ENCODE assay signal across 11 mouse cellular contexts in genomic region chr11:115161578-115162204, GRCm38 (mm10). TPM values are rescaled to one million over a fixed set of nuclear protein-coding genes. Genes with fewer than 3 reads are reported as not detected.
DNase-seq lines count a peak whose midpoint lies in the region; ATAC-seq and TF ChIP-seq lines count a peak whose summit lies in the region.
"Had no signal": no experiment of that assay in that cellular context is flagged by ENCODE, and none has a peak within 500 bp of the region (broad histone marks: within the 10 kb centered on the region; RNA-seq: fewer than 3 reads in every experiment).

No protein-coding gene starts in this region.

- intact Hi-C loops in left cerebral cortex, postnatal 25 days (cut with DNase I) = loop anchor here (2.0 kb wide), 2 partner anchors 15 to 109 kb away; no protein-coding TSS in a partner anchor

- no peaks in the 10 kb centered on the region for H3K36me3 ChIP-seq in lung, embryonic 15.5 days
- no peaks in the 10 kb centered on the region for H3K36me3 ChIP-seq in liver, embryonic 11.5 days (ENCODE audit: control insufficient read depth, insufficient read depth, low read length)
- H3K36me3 ChIP-seq in thymus, adult 2 months (ENCODE audit: control insufficient read depth, insufficient read depth, low read length) = no peaks in the 10 kb centered on the region
- H3K36me3 ChIP-seq: hindbrain, embryonic 15.5 days had no signal

- no peaks in the 10 kb centered on the region for H3K9me3 ChIP-seq in lung, embryonic 15.5 days
- H3K9me3 ChIP-seq in liver, embryonic 11.5 days (ENCODE audit: control insufficient read depth, low read length) = no peaks in the 10 kb centered on the region

- 0 out of 2 replicates have a peak overlapping the region, but pooled peaks have one; percentile 25 for H3K9ac ChIP-seq in lung, embryonic 15.5 days
- no peak overlapping the region for H3K9ac ChIP-seq in liver, embryonic 11.5 days (ENCODE audit: low read depth, low read length)
- H3K9ac ChIP-seq: hindbrain, embryonic 15.5 days had no signal

- H3K4me3 ChIP-seq in lung, embryonic 15.5 days = no peak overlapping the region
- no peak overlapping the region for H3K4me3 ChIP-seq in liver, embryonic 11.5 days (ENCODE audit: low read depth, low read length)
- no peak overlapping the region; the same call in 1 of the 2 replicates for H3K4me3 ChIP-seq in thymus, adult 2 months (ENCODE audit: control insufficient read depth, insufficient read depth, low read length)

- no peak for ATAC-seq in lung, embryonic 15.5 days (ENCODE audit: borderline replicate concordance, extremely low read depth, low FRiP score, low TSS enrichment)
- ATAC-seq in liver, embryonic 11.5 days (replicated peaks; ENCODE audit: low FRiP score) = no peak
- ATAC-seq: forebrain, embryonic 14.5 days had no signal

- H3K4me2 ChIP-seq in lung, embryonic 15.5 days = peak overlapping the region; percentile 83
- H3K4me2 ChIP-seq in liver, embryonic 11.5 days = peak overlapping the region; percentile 93

- no peak for DNase-seq in lung, postnatal 4 days
- peak; percentile 47 for DNase-seq in T-cell, adult 2 months (ENCODE audit: low spot score)
- DNase-seq in liver, embryonic 11.5 days (ENCODE audit: low spot score) = no peak
- peak; percentile 56 for DNase-seq in thymus, adult 2 months
- DNase-seq in gastrocnemius, adult 8-10 months (ENCODE audit: low spot score in 2 of 2) = no peak
- no peak for DNase-seq in left cerebral cortex, postnatal 25 days (ENCODE audit: low spot score in 2 of 2)
- no peak for DNase-seq in left cerebral cortex, adult 8-10 months (ENCODE audit: low spot score in 2 of 2)

- H3K27me3 ChIP-seq in lung, embryonic 15.5 days = peaks cover 25% of the 10 kb centered on the region; the same call in 1 of the 2 replicates
- H3K27me3 ChIP-seq in liver, embryonic 11.5 days (replicated peaks; ENCODE audit: control insufficient read depth, insufficient read depth, low read length) = no peaks in the 10 kb centered on the region
- no peaks in the 10 kb centered on the region for H3K27me3 ChIP-seq in thymus, adult 2 months (ENCODE audit: control insufficient read depth, insufficient read depth, low read length)

- TF ChIP-seq CTCF in thymus, adult 2 months (IDR thresholded peaks at IDR 0.05; ENCODE audit: borderline replicate concordance, control insufficient read depth, extremely low read depth, insufficient read depth, low read length, poor library complexity) = no peak

- TF ChIP-seq POLR2A in thymus, adult 2 months (IDR thresholded peaks at IDR 0.05; ENCODE audit: control insufficient read depth, extremely low read depth, insufficient read depth, low read length, poor library complexity) = no peak; the same call in 1 of the 2 replicates

- H3K4me1 ChIP-seq in lung, embryonic 15.5 days = peaks cover 54% of the 10 kb centered on the region
- peaks cover 52% of the 10 kb centered on the region for H3K4me1 ChIP-seq in liver, embryonic 11.5 days (replicated peaks; ENCODE audit: control insufficient read depth, insufficient read depth, low read length)
- peaks cover 65% of the 10 kb centered on the region for H3K4me1 ChIP-seq in thymus, adult 2 months (replicated peaks; ENCODE audit: control insufficient read depth, insufficient read depth, low read length)

- WGBS in lung, embryonic 15.5 days = 50% methylated on average over 9 of the region's 9 CpGs
- 34% methylated on average over 9 of the region's 9 CpGs for WGBS in liver, embryonic 11.5 days
- 21% methylated on average over 9 of the region's 9 CpGs for WGBS in thymus, adult 2 months

- H3K27ac ChIP-seq in lung, embryonic 15.5 days = 0 out of 2 replicates have a peak overlapping the region, but pooled peaks have one; percentile 12
- H3K27ac ChIP-seq in liver, embryonic 11.5 days (ENCODE audit: low read depth, low read length) = peak overlapping the region; percentile 28
- H3K27ac ChIP-seq in thymus, adult 2 months (ENCODE audit: control insufficient read depth, insufficient read depth, low read length) = peak overlapping the region; percentile 94

RNA-seq across cellular contexts. Expression of gene Slc9a3r1, which starts 1.4 kb away (rescaled TPM):
- 55.0 and 58.2 TPM in 2 replicates for polyA plus RNA-seq in lung, embryonic 15.5 days (2015; fragmentation: Nextera tagmentation; extraction: Ambion mirVana)
- polyA plus RNA-seq in liver, embryonic 11.5 days (2014; fragmentation: Nextera tagmentation; extraction: Ambion mirVana) = 117 and 121 TPM in 2 replicates
- 202 and 207 TPM in 2 replicates for polyA plus RNA-seq in thymus, adult 2 months (2012; rRNA removed)
- total RNA-seq in gastrocnemius, adult 8-10 months (2022) = 1 to 10 TPM; 1.3 to 2.0 (median 1.5) TPM
- total RNA-seq in left cerebral cortex, postnatal 25 days (2021) = 10 to 100 TPM; 79.2 to 86.5 TPM
- 10 to 100 TPM; 63.4 to 73.8 (median 67.8) TPM for total RNA-seq in left cerebral cortex, adult 8-10 months (2022)

RNA-seq across cellular contexts. Expression of gene Tmem104, which starts 25.6 kb away (rescaled TPM):
- polyA plus RNA-seq in lung, embryonic 15.5 days (2015; fragmentation: Nextera tagmentation; extraction: Ambion mirVana) = 10.5 and 12.3 TPM in 2 replicates
- polyA plus RNA-seq in liver, embryonic 11.5 days (2014; fragmentation: Nextera tagmentation; extraction: Ambion mirVana) = 10.8 and 13.1 TPM in 2 replicates
- polyA plus RNA-seq in thymus, adult 2 months (2012; rRNA removed) = 24.1 and 26.8 TPM in 2 replicates
- total RNA-seq in gastrocnemius, adult 8-10 months (2022) = 1 to 10 TPM; 4.3 to 7.2 (median 6.3) TPM
- 10 to 100 TPM; 15.8 to 18.2 TPM for total RNA-seq in left cerebral cortex, postnatal 25 days (2021)
- total RNA-seq in left cerebral cortex, adult 8-10 months (2022) = 10 to 100 TPM; 14.0 to 24.5 (median 16.9) TPM

RNA-seq across cellular contexts. Expression of gene Nat9, which starts 26.0 kb away (rescaled TPM):
- 22.0 and 23.8 TPM in 2 replicates for polyA plus RNA-seq in lung, embryonic 15.5 days (2015; fragmentation: Nextera tagmentation; extraction: Ambion mirVana)
- polyA plus RNA-seq in liver, embryonic 11.5 days (2014; fragmentation: Nextera tagmentation; extraction: Ambion mirVana) = 17.0 and 20.1 TPM in 2 replicates
- polyA plus RNA-seq in thymus, adult 2 months (2012; rRNA removed) = 9.8 and 11.8 TPM in 2 replicates
- 10 to 100 TPM; 13.3 to 16.6 (median 15.8) TPM for total RNA-seq in gastrocnemius, adult 8-10 months (2022)
- 10 to 100 TPM; 20.1 to 22.3 TPM for total RNA-seq in left cerebral cortex, postnatal 25 days (2021)
- 10 to 100 TPM; 27.0 to 33.4 (median 29.6) TPM for total RNA-seq in left cerebral cortex, adult 8-10 months (2022)

RNA-seq across cellular contexts. Expression of gene Cd300lf, which starts 27.9 kb away (rescaled TPM):
- 1.3 and 1.8 TPM in 2 replicates for polyA plus RNA-seq in lung, embryonic 15.5 days (2015; fragmentation: Nextera tagmentation; extraction: Ambion mirVana)
- 0.63 and 0.86 TPM in 2 replicates for polyA plus RNA-seq in liver, embryonic 11.5 days (2014; fragmentation: Nextera tagmentation; extraction: Ambion mirVana)
- 8.4 and 10.4 TPM in 2 replicates for polyA plus RNA-seq in thymus, adult 2 months (2012; rRNA removed)
- under 1 TPM in 1 of 4 experiments, not detected in 3; 0.07 TPM for total RNA-seq in gastrocnemius, adult 8-10 months (2022)
- total RNA-seq in left cerebral cortex, postnatal 25 days (2021) = under 1 TPM; 0.16 to 0.41 TPM
- total RNA-seq in left cerebral cortex, adult 8-10 months (2022) = 1 to 10 TPM in 2 of 4 experiments, under 1 TPM in 2; 0.30 to 2.6 (median 0.83) TPM
- polyA plus RNA-seq: forebrain, embryonic 14.5 days; midbrain, embryonic 14.5 days had no signal

Comparison
In these comparisons a context has a peak if more than half of its experiments do, and no peak if none do; other contexts are left out.
1. H3K27ac ChIP-seq: peak in every context shown above with its lines; median percentile 94 in thymus, adult 2 months; 28 in liver, embryonic 11.5 days; 12 in lung, embryonic 15.5 days.
2. DNase-seq: peak in T-cell, adult 2 months (single experiment) and thymus, adult 2 months (single experiment); none in lung, postnatal 4 days (0 of 2), liver, embryonic 11.5 days (single experiment), gastrocnemius, adult 8-10 months (0 of 2), left cerebral cortex, postnatal 25 days (0 of 2) and left cerebral cortex, adult 8-10 months (0 of 2).
3. RNA of gene Slc9a3r1, which starts 1.4 kb away (total RNA-seq): 79.2 to 86.5 TPM in left cerebral cortex, postnatal 25 days and 63.4 to 73.8 TPM in left cerebral cortex, adult 8-10 months; 1.3 to 2.0 TPM in gastrocnemius, adult 8-10 months; every median in the first group is over 10 times any median in the second.